Mouse (Mus musculus) myocyte (in vitro differentiated cells): ENCODE measurements at regions not wholly inside any gene's neighbourhood (a gene's known extent, or its start where the extent isn't known, plus 50 kb on each side); places are given as distances from the start of the nearest gene placed in this dataset.

ENCODE experiments used
- H3K27me3 ChIP-seq: one replicate; pipeline ENCODE4 v1.6.1; 2011; ENCODE audit not compliant: control insufficient read depth, insufficient read depth, insufficient read length
- H3K36me3 ChIP-seq: one replicate; pipeline ENCODE4 v1.6.1; 2011; ENCODE audit not compliant: control insufficient read depth, insufficient read depth
- H3K4me2 ChIP-seq: one replicate; pipeline ENCODE4 v1.6.1; 2011; ENCODE audit warnings: low read depth, control low read depth
- H3K4me3 ChIP-seq: one replicate; pipeline ENCODE4 v1.5.1; 2011; ENCODE audit warnings: mild to moderate bottlenecking, control low read depth, moderate library complexity
- H3K79me2 ChIP-seq: one replicate; pipeline ENCODE4 v1.6.1; 2011; ENCODE audit not compliant: control insufficient read depth, insufficient read depth
- H3ac ChIP-seq: one replicate; pipeline ENCODE4 v1.6.1; 2011; ENCODE audit not compliant: control insufficient read depth, insufficient read length
- CEBPB ChIP-seq: IDR thresholded peaks from 2 replicates; pipeline ENCODE4 v1.6.1; 2011; ENCODE audit warnings: mild to moderate bottlenecking, moderate library complexity; ENCODE audit not compliant: poor library complexity, insufficient read depth, severe bottlenecking
- E2F4 ChIP-seq: IDR thresholded peaks from one replicate; pipeline ENCODE4 v1.6.1; 2011; ENCODE audit warnings: mild to moderate bottlenecking, control low read depth, moderate library complexity; ENCODE audit not compliant: insufficient read depth
- MAX ChIP-seq: IDR thresholded peaks from one replicate; pipeline ENCODE4 v1.6.1; 2011; ENCODE audit warnings: low read depth, mild to moderate bottlenecking, control low read depth
- MYOD1 ChIP-seq, 3 experiments: IDR thresholded peaks; one replicate each; pipeline ENCODE4 v1.6.1; 2011; ENCODE audit warnings: control low read depth in 2 of 3, low read depth in 2 of 3, mild to moderate bottlenecking in 2 of 3, moderate library complexity in 1 of 3; ENCODE audit not compliant: insufficient read length in 2 of 3, control insufficient read depth in 1 of 3
- MYOG ChIP-seq, 3 experiments: IDR thresholded peaks; one replicate each; pipeline ENCODE4 v1.6.1; 2011; ENCODE audit warnings: control low read depth in 2 of 3, low read depth in 2 of 3, mild to moderate bottlenecking in 2 of 3; ENCODE audit not compliant: insufficient read length in 2 of 3, control insufficient read depth in 1 of 3, insufficient read depth in 1 of 3
- POLR2A ChIP-seq: IDR thresholded peaks from one replicate; pipeline ENCODE4 v1.6.1; 2011; ENCODE audit warnings: low read depth, mild to moderate bottlenecking, control low read depth, moderate library complexity; ENCODE audit not compliant: insufficient read length
- POLR2AphosphoS2 ChIP-seq: IDR thresholded peaks from one replicate; pipeline ENCODE4 v1.6.1; 2011; ENCODE audit warnings: low read depth, control low read depth; ENCODE audit not compliant: insufficient read length
- REST ChIP-seq: IDR thresholded peaks from one replicate; pipeline ENCODE4 v1.6.1; 2011; ENCODE audit warnings: mild to moderate bottlenecking, control low read depth, moderate library complexity; ENCODE audit not compliant: insufficient read depth, insufficient read length
- SRF ChIP-seq: IDR thresholded peaks from one replicate; pipeline ENCODE4 v1.6.1; 2011; ENCODE audit warnings: low read depth; ENCODE audit not compliant: control insufficient read depth, insufficient read length
- TCF12 ChIP-seq: IDR thresholded peaks from one replicate; pipeline ENCODE4 v1.6.1; 2011; ENCODE audit warnings: mild to moderate bottlenecking, control low read depth; ENCODE audit not compliant: poor library complexity, insufficient read depth, severe bottlenecking
- TCF3 ChIP-seq: IDR thresholded peaks from one replicate; pipeline ENCODE4 v1.6.1; 2011; ENCODE audit warnings: low read depth, control low read depth; ENCODE audit not compliant: insufficient read length
- USF1 ChIP-seq: IDR thresholded peaks from one replicate; pipeline ENCODE4 v1.6.1; 2011; ENCODE audit warnings: low read depth, mild to moderate bottlenecking, control low read depth, moderate library complexity

DNA sequence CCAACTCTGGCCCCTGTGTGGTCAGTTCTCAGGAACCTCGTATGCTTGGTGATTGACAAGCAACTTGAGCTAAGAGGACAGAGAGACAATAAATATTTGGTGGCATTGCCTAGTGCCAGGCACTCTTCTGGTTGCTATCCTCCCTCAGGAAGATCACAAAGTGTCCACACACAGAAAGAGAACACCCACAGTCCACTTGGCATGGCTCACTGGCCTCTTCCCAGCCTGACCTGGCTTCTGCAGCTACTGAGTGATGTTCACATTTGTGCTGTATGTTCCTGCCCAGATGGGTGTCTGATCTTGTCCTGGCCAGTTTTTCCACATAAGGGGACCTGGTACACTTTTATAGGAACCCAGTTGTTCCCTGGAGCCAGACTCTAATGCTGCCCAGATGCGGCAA lies 136.8 kb upstream of the Zfp703 start:
- Histone ChIP-seq H3K4me2 (no peak overlapping the region), H3K79me2 (no peaks in the 10 kb centered on the region), H3K4me3 (no peak overlapping the region), H3ac (no peak overlapping the region), H3K27me3 (no peaks in the 10 kb centered on the region), H3K36me3 (no peaks in the 10 kb centered on the region)
- no peak for TF ChIP-seq USF1
- TF ChIP-seq CEBPB, result no peak
- no peak for TF ChIP-seq POLR2A
- no peak for TF ChIP-seq REST
- TF ChIP-seq POLR2AphosphoS2, result no peak
- no peak for TF ChIP-seq SRF
- TF ChIP-seq MYOG (IDR thresholded peaks at IDR 0.05; ENCODE audit: control insufficient read depth in 1 of 3, insufficient read depth in 1 of 3, insufficient read length in 2 of 3, low read depth in 2 of 3), result no peak
- TF ChIP-seq MAX, result no peak
- no peak for TF ChIP-seq TCF12
- TF ChIP-seq E2F4, result no peak

- Histone ChIP-seq H3K4me3 (no peak overlapping the region), H3K27me3 (no peaks in the 10 kb centered on the region)
- TF ChIP-seq CEBPB (no peak), USF1 (no peak), TCF12 (no peak), MYOD1 (IDR thresholded peaks at IDR 0.05; ENCODE audit: control insufficient read depth in 1 of 3, insufficient read length in 2 of 3, low read depth in 2 of 3) (no peak), REST (no peak), POLR2A (no peak), TCF3 (no peak), POLR2AphosphoS2 (no peak), MAX (no peak), SRF (no peak), E2F4 (no peak), MYOG (IDR thresholded peaks at IDR 0.05; ENCODE audit: control insufficient read depth in 1 of 3, insufficient read depth in 1 of 3, insufficient read length in 2 of 3, low read depth in 2 of 3) (no peak)
Measured at GRCm38 (mm10) chr8:26840745-26841680, 136.1 kb upstream of the Zfp703 start.

GRCm38 (mm10) chr8:26843714-26844113 lies 133.4 kb upstream of the Zfp703 start:
- Histone ChIP-seq H3K79me2 (no peaks in the 10 kb centered on the region), H3K36me3 (no peaks in the 10 kb centered on the region)
- TF ChIP-seq SRF (no peak), POLR2A (no peak), TCF12 (no peak), POLR2AphosphoS2 (no peak)

More at GRCm38 (mm10) chr8:26840745-26841680, 136.1 kb upstream of the Zfp703 start:
- no peaks in the 10 kb centered on the region for H3K79me2 ChIP-seq
- no peak overlapping the region for H3ac ChIP-seq
- no peak overlapping the region for H3K4me2 ChIP-seq
- no peaks in the 10 kb centered on the region for H3K36me3 ChIP-seq

DNA sequence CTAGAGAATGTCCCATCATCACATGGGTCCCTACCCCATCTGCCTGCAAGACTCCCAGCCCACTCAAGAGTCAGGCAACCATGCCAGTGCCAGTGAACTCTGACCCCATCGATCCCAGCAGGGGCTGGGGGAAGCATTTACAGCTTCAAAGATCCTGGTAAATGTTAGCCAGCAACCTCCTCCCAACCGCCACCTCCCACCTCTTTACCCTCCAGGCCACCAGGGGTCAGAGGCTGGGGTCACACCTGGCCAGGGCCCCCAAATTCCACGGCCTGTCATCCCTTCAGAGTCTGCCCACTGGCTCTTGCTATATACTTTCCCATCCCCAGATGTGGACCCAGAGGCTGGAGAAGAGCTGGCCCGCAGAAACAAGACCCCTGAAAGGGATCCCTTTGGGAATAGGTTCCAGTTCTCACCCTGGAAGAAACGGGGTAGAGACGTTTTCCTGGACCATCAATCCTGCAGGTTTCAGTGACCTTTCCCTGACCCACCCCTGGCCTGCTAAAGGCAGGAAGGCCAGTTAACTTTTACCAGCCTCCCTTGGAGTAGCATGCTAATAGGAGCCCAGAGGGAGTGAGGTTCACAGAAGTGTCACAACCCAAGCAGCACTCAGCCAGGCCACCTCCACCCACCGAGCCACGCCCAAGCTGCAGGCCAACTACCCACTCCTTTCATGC lies 132.9 kb upstream of the Zfp703 start:
- H3K27me3 ChIP-seq, result no peaks in the 10 kb centered on the region
- TF ChIP-seq CEBPB, result no peak
- no peak for TF ChIP-seq TCF3
- no peak for TF ChIP-seq TCF12
- TF ChIP-seq SRF, result no peak
- TF ChIP-seq MYOD1 (IDR thresholded peaks at IDR 0.05; ENCODE audit: control insufficient read depth in 1 of 3, insufficient read length in 2 of 3, low read depth in 2 of 3), result no peak
- TF ChIP-seq POLR2AphosphoS2, result no peak
- TF ChIP-seq POLR2A, result no peak
- no peak for TF ChIP-seq USF1
- TF ChIP-seq REST, result no peak
- TF ChIP-seq MAX, result no peak
- TF ChIP-seq E2F4, result no peak
- TF ChIP-seq MYOG (IDR thresholded peaks at IDR 0.05; ENCODE audit: control insufficient read depth in 1 of 3, insufficient read depth in 1 of 3, insufficient read length in 2 of 3, low read depth in 2 of 3), result no peak
- no peak overlapping the region for H3K4me3 ChIP-seq
- H3ac ChIP-seq, result no peak overlapping the region
- H3K4me2 ChIP-seq, result no peak overlapping the region
- no peaks in the 10 kb centered on the region for H3K79me2 ChIP-seq
- no peaks in the 10 kb centered on the region for H3K36me3 ChIP-seq

More at GRCm38 (mm10) chr8:26843714-26844113, 133.4 kb upstream of the Zfp703 start:
- no peak overlapping the region for H3K4me3 ChIP-seq
- H3ac ChIP-seq, result no peak overlapping the region
- no peak overlapping the region for H3K4me2 ChIP-seq
- no peaks in the 10 kb centered on the region for H3K27me3 ChIP-seq

DNA sequence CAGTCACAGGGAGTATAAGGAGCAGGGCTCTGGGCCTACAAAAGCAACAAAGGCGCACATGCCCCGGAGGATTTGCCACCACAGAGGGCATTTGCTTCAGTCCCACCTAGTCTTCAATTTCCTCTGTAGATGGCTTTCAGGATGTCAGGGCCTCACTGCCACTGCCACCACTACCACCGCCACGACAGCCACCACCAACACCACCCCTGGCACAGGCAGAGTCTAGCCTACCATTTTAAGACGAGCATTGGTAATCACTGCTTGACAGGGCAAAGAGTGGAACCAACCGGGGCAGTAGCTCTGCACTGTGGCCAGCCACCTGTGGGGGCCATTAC lies 132.3 kb upstream of the Zfp703 start:
- Histone ChIP-seq H3K27me3 (no peaks in the 10 kb centered on the region), H3K79me2 (no peaks in the 10 kb centered on the region), H3K4me3 (no peak overlapping the region), H3ac (no peak overlapping the region), H3K4me2 (no peak overlapping the region), H3K36me3 (no peaks in the 10 kb centered on the region)
- TF ChIP-seq MAX, result no peak
- no peak for TF ChIP-seq REST
- TF ChIP-seq MYOG (IDR thresholded peaks at IDR 0.05; ENCODE audit: control insufficient read depth in 1 of 3, insufficient read depth in 1 of 3, insufficient read length in 2 of 3, low read depth in 2 of 3), result no peak
- TF ChIP-seq POLR2A, result no peak
- no peak for TF ChIP-seq CEBPB
- no peak for TF ChIP-seq E2F4
- no peak for TF ChIP-seq USF1
- TF ChIP-seq SRF, result no peak
- TF ChIP-seq MYOD1 (IDR thresholded peaks at IDR 0.05; ENCODE audit: control insufficient read depth in 1 of 3, insufficient read length in 2 of 3, low read depth in 2 of 3), result no peak
- TF ChIP-seq POLR2AphosphoS2, result no peak
- no peak for TF ChIP-seq TCF12
- no peak for TF ChIP-seq TCF3
